Mouse (Mus musculus): ENCODE results near the gene Rfx2.

DNA sequence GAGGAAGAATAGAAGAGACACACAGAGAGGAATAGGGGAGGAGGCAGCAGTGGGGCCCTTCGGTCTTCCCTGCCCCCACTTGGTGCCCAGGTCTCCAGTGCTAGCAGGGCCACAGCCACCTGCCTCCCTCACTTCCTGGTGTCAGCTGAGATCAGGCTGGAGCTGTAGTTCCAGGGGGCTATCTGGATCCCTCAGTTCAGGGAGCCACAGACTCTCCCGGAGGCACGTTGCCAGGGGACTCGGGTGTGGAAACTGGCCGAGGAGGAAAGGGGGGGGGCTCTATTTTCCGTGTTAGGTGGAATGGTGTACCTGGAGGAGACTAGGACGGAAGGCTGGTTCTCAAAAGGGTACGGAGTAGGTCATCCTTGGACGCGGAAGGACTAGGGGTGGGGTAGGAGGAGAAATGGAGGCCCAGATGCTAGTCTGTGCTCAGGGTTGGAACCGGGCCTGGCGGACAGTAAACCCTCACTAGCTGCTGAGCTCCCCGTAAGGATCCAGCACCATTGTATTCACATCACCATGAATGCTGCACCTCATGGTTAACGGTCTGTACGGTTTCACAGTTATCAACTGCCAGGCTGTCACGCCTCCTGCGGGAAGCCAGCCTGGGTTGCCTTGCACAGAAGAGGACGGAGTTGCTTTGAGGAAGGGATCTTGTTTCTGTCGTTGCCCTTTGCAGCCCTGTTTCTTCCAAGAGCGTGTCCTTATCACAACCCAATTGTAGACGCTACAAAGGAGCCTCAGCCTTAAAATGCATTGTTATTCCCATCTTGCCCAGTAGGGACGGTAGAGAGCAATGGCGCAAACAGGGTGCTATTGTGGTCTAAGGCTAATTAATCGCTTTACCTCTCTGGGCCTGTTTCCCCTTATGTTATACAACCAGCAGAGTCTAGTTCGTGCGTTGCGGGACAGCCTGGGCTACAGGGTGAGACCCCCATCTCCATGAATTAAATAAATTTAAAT lies 67.8 kb downstream of the Rfx2 start:
- peak; percentile 98 for TF ChIP-seq CTCF (IDR thresholded peaks at IDR 0.05; ENCODE audit: extremely low read depth, insufficient read depth, low read length)
- no peak for TF ChIP-seq POLR2A (IDR thresholded peaks at IDR 0.05; ENCODE audit: extremely low read depth, insufficient read depth, low read length)
